Mouse (Mus musculus) cerebellum, postnatal 4 days (tissue): ENCODE measurements around the gene Zgpat.
A peak's percentile ranks its signal among the peaks of the same experiment; 100 is the strongest.

Experiments
- DNase-seq, 2 experiments: peaks; one replicate each; pipeline ENCODE4 v3.0.0; 2022; ENCODE audit warnings: low spot score in 2 of 2, mixed read lengths in 1 of 2

Gene Zgpat

DNA sequence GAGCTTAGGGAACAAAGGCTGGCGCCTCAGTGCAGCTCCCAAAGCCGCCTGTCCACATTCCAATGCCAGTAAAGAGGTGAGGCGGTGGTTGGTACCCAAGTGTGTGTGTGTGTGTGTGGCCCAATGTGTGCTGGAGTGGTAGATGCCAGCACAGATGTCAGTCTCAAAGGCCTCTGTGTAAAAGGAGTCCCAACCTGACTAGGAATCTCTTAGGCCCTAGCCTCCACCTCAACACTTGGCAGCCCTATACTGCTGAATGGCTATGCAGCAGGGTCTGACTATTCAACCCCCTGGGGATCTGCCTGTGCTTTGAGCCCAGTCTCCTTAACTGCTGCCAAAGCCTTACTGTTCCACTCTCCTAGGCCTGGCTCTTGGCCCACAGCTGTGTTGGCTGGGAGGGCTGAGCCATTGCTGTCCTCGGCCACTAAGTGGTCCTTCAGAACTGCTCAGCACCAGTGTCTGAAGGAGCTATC lies 20.2 kb downstream of the Zgpat start:
- DNase-seq: peak in 1 of 2 experiments; percentile 37

DNA sequence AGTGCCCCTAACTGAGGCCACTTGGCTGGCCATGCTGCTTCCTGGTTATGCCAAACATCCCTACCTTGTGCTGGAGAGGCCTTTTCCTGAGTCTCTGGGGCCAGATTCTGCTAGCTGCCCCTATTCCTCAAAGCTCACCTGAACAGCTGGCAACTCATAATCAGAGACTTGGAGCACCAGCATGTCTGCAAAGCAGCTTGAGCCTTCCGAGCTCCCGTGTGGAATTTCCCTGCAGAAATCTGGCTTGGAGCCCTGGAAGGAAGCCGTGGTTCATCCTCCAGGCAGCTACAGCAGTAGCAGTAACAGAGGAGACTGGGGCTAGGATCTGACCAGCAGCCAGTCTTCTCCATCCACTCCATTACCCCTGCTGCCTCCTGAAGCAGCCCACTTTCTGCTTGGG lies 21.2 kb downstream of the Zgpat start:
- peak in 1 of 2 experiments; percentile 30 for DNase-seq

DNA sequence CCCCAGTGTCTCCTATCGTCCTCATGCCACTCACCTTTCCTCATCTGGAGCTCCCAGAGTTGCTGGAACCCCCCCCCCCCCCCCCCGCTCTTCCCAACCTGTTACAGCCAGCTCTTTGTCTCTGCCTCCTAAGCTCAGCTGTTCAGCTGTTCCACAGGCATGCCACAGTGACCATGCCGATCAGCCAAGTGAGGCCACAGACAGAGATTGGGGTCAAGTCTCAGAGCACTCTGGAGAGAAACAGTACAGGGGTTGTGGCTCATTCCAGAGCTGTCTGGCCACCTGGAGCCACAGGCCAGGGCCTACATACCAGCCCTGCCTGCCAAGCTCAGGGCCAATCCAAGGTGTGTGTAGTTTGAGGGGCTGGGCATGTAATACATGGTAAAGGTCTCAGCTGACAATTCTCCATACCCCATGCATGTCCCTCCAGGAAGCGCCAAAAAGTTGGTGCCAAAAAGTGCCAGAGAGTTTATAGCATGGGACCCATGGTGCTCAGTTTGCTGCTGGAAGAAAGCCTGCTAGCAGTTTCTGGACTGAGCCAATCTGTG lies 22.0 kb downstream of the Zgpat start:
- no peak for DNase-seq

DNA sequence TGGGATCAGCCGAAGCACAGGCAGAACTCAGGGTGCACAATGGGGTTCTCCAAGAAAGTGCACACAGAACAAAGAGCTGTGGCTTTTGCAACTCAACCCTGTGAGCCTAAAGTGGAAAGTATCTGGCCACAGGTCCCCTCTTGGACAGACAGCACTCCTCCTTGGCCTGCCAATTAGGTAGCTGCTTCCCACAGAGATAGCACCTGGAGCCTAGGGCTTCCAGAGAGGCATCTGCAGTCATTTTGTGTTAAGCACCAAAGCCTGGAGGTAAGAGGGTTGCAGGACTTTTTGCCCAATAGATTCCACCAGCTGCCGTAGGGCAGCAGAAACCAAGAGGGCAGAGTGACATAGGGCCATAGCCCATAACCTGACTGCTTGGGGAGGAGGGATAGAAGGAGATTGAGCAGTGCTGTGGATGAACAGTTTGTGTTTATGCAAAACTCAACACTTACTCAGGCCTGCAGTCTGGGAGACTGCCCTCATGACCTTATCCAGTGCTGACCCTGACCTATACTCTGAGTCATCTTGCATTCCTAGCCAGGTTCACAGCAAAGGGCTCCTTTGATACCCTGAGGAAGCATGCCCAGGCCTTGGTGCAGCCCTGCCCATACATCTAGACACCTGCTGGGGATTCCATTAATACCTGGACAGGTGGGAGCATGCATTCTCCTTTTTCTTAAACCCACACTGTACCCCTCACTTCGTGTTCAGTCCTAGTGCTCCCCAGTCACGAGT lies 25.6 kb downstream of the Zgpat start:
- no peak for DNase-seq

DNA sequence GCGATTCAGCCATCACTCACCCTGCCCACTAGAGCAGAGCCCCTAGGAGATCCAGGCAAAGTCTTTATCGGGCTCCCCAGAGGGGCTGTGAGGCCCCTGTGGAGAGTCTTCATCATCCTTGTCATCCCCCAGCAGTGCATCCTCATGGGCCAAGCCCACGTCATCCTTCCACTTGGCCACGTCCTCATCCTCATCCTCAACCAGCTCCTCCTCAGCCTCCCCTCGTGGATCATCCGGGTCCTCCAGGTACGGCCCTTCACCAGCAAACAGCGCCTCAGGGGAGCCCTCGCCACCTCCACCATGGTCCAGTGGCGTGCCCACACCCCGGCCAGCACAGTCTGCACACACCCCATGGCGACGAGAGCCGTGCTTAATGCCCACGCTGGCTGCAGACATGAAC lies 26.3 kb downstream of the Zgpat start:
- DNase-seq: no peak

DNA sequence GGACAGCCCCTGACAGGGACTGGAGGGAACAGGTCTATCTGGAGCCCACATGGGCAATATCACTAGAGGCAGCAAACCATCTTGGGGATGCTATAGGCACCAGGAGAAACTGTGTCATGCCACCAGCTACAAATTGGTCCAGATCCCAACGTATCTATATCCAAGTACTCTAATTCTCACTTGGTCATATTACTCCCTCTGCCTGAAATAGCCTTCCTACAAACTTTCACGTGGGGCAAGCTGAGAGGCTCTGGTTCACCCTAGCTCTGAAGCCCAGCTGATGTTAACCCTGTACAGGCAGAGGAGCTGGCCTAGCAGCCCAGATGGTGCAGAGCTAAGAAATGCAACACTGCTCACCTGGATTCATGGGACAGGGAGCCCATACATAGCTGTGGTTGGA lies 26.8 kb downstream of the Zgpat start:
- DNase-seq: no peak

DNA sequence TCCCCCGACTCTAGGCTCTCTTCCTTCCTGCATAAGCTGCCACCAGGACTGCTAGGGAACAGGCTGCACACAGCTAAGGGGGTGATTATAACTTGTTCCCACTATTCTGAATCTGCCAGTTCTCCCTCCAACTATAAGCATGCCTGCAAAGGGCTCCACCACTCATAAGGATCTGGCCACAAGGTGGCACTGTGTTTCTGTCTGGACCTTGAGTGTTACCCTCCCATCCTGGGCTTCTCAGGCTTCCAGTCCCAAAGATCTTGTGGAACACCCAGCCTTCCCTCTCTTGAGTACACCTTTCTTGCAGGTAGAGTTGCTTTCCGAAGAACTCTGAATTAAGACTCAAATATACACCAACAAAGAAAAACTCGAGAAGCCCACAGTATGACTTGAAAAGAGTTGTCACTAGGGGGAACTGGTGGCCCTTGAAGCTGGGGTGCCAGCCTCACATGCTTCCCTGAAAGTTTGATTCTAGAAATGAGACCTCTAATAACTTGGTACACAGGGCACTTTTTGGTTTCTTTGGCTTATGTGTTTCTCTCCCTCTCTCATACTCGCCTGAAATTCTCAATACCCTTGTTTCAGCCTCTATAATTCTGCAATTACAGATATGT lies 28.0 kb downstream of the Zgpat start:
- peak; percentile 79 to 87 for DNase-seq

DNA sequence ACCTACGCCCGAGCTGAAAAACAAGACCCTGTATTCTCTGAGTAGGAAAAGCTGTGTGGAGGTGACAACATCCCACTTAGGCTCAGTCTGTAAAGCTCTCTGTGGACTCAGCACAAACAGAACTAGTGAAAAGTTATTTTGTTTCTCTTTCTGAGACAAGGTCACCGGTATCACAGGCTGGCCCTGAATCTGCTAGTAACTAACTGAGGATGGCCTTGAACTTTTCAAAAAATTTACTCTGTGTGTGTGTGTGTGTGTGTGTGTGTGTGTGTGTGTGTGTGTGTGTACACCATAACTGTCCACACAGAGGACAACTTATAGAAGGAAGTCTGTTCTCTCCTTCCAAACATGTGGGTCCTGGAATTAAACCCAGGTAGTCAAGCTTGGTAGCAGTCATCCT lies 29.4 kb downstream of the Zgpat start:
- no peak for DNase-seq

DNA sequence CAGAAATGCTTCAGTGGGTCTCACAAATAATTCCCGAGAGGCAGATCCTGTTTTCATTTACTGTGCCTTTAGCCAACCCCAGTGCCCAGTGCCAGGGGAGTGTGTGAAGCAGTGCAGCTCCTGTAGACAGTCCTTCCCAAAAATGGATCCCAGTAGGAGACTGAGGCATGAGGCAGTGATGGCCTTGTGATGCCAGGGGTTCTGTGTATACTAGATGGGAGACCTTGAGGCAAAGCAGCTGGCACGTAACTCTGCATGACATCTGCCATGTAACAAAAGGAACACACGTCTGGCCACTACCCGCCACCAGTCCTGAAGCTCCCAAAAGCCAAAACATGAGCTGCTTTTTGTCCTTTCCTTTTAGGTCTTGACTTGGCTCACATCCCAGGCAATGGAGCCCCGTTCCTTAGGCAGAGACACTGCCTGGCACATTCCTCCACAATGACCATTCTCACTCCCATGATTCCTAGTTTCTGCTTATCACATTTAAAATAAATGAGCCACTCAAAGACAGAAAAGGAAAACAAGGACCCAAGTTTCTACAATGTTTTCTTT lies 32.6 kb downstream of the Zgpat start:
- no peak for DNase-seq

DNA sequence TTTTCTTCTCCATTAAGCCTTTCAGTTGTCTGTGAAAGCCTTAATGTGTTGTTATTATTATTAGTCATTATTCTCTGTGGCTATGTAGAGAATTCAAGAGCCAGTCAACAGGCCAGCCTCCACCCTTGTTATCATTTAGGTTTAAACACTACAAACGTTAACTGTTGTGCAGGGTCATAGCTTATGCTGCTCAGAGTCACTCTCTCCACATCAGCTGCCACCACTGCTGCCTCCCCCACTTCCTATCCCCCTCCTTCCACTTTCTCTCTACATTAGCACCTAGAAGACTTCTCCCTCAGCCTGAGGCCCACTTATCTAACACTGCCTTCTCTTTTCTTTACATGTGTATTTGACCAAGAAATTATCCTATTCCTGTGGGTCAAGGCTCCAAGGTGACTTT lies 36.8 kb downstream of the Zgpat start:
- no peak for DNase-seq

DNA sequence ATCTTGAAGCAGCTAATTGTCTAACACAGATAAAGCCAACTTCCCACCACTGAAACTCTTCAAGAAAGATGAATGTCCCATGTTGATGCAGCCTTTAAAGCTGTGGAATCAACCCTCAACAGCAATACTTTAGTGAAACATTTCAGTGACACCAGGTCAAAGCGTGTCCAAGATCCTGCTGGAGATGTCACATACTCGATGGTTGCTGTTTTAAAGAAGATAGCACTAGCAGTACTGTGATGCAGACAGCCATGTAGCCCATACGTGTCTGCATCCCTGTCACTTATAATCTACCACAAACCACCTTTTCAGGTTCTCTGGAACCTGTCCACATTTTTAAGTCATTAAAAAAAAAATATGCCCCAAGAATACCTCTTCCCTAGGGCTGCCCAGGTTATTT lies 39.0 kb downstream of the Zgpat start:
- DNase-seq: no peak

DNA sequence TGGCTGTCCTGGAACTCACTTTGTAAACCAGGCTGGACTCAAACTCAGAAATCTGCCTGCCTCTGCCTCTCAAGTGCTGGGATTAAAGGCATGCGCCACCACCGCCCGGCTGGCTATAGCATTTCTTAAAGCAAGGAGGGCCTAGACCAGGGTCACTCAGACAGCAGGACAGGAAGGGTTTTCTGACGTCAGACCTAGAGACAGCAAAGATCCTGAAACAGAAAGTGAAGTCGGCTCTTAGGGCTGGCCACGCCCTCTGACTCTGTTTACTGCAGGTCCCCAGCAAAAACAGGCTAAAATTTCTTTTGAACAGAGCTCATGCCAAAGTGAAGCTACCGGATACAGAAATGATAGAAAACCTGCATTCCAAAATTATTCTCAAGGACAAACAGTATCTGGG lies 44.9 kb downstream of the Zgpat start:
- DNase-seq: no peak

DNA sequence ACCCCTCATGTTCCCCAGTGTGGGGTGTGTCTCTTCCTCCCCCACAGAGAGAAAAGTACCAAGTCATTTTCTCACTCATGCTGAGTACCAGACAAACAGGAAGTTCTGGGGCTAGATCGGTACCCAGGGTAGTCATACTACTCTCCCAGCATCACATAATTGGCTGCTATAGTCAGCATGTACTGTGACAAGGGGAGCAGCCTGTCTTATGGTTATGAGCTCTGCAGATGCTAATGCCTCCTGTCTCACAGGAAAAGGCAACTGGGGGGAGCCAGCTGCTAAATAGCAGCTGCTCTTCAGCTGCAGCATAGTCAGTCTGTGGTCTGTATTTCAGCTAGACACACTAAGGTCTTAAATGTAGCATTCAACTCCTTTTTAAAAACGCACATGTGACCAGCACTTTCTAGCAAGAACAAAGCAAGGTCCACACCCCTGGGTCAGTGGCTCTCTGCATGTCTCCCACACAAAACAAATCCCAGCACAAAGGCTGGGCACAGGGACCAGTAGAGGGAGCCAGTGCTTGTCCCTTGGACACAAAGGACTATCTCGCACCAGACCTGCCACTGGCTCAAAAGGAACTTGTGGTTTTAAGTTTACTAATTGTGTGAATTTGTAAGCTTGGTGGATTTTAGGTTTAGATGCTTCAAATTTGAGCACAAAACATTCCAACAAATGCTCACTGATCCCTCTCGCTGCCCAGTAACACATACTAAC lies 46.2 kb downstream of the Zgpat start:
- DNase-seq: peak in 1 of 2 experiments; percentile 47

DNA sequence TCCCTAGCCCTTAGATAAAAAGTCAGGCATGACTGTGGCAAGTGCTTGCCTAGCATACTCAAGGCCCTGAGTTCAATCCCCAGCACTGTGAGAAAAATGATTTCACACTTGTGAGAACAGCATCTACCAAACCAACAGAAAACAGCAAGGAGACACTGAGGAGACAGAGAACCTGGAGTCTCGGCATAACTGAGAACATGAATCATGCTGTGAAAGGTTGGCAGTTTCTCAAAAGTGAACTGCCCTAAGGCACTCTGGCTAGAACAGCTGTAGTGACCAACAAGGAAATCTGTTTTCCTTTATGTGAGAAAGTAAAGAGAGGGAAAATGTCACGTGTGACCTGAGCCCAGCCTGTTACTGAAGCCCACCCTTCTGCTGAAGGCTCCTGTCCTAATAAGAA lies 48.4 kb downstream of the Zgpat start:
- no peak for DNase-seq

DNA sequence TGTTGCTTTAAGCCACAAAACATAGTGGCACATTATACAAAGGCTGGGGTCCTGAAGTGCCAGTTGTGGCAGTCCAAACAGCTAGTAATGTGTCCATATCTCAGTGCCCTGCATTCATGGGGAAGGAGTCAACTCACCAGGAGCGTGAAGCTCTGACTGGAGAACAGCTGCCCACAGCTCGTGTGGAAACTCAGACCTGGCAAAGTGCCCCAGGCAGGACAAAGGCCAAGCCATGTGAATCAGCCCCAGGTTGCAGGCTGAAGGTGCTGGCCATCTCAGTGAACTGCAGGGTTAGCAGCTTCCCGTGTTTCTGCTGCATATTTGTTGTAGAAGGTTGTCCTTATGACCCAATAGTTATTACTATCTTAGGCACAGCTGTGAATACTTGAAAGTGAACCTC lies 51.2 kb downstream of the Zgpat start:
- DNase-seq: peak in 1 of 2 experiments; percentile 41

DNA sequence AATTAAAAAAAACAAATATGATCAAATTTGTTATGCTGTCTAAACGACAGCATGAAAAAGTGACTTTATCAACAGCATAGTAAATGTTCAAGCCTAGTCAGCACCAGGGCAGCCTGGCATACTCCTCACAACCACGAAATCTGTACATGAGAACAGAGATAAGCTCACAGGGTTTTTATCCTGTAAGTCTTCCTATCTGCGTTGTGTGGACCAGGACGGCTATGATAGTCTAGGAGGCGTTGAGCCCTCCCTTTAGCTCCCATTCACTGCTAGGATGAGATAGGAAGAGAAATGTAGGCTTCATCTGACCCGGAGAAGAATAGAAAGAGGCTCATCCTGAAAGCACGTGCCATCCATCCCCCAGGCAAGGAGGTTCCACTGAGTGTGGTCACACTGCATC lies 54.6 kb downstream of the Zgpat start:
- DNase-seq: no peak

DNA sequence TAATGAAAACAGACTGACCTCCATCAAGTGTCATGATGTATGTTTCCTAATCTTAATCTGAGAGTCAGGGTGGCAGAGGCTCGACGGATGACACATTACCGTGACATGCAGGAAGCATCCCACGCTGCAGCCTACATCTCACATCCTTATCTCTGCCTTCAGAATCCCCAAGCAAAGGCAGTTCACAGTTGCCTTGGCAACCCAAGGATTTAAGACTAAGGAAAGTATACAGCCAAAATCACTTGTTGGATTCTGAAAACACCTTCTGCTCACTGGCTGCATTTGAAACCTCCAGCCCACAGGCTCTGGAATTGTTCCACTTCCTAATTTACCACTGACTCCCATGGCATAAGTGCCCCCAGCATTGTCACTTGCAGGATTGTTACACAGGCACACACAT lies 55.7 kb downstream of the Zgpat start:
- no peak for DNase-seq

DNA sequence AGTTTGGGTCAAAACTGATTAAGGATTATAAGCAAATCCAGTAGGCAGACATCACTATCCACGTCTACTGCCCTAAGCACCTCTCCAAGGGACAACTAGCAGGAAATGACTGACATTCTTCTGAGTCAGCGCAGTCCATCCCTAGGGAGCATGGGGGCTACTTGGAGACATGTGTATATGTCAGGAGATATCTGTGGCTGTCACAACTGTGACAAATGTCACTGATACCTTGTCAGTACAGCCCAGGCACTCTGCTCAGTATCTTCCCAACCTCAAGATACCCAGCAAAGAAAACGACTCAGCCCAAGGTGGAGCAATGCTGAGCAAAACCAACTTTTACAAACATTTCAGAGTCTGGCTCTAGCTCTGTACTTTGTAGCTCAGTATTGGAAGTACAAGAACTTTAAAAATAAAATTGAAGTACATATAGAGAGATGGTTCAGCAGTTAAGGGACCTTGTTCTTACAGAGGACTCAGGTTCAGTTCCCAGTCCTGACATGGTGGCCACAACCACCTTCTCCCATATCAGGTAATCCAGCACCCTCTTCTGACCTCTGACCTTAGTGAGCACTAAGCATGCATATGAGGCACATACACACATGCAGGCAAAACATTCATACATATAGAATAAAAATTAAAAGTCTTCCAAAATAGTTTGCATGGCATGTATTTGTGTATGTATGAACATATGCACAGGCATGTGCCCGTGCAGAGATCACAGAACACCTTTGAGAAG lies 56.3 kb downstream of the Zgpat start:
- DNase-seq: no peak

DNA sequence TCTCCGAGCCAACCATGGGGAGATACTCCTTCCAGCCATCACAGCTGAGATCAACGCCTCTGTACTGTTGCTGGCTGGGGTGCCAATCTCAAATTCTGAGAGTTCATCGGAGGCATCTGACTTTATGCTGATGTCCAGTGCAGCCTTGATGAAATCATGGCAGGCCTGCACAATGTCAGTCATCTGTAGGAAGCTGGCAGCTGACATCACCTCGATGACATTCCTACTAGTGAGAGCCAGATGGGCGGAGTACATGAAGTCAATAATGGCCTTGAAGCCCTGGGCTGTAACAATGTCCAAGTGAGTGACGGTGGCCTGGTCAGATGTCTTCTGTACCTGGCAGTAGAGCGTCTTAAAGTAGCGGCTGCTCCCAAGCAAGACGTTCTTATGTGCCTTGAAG lies 59.1 kb downstream of the Zgpat start:
- DNase-seq: no peak
